Mouse (Mus musculus) liver, postnatal 0 days (tissue): ENCODE data around the gene Dnase1l1. TPM values are rescaled to one million over a fixed set of nuclear protein-coding genes. Genes with fewer than 3 reads are reported as not detected.

Source experiments
- ATAC-seq: fragments of 200-750 bp; cut with Nextera tagmentation; 2 replicates; pipeline ENCODE4 v1.8.0; 2017; ENCODE audit warnings: mild to moderate bottlenecking, moderate library complexity
- DNase-seq: peaks from one replicate; pipeline ENCODE4 v3.0.0-alpha.2; 2016
- H3K27ac ChIP-seq: fragments of 300-500 bp; sonication (generic); 2 replicates; pipeline ENCODE4 v1.5.1; 2014; ENCODE audit warnings: antibody characterized with exemption, moderate library complexity, mild to moderate bottlenecking, low read depth
- H3K27me3 ChIP-seq: fragments of 300-500 bp; sonication (generic); 2 replicates; pipeline ENCODE4 v1.6.1; 2014; ENCODE audit warnings: low read length, control low read depth, mixed read lengths; ENCODE audit not compliant: insufficient read depth
- H3K36me3 ChIP-seq: fragments of 300-500 bp; sonication (generic); replicated peaks from 2 replicates; pipeline ENCODE4 v1.6.1; 2014; ENCODE audit warnings: mild to moderate bottlenecking, control low read depth, low read length, moderate library complexity, mixed read lengths; ENCODE audit not compliant: insufficient read depth
- H3K4me1 ChIP-seq: fragments of 300-500 bp; sonication (generic); 2 replicates; pipeline ENCODE4 v1.6.1; 2014; ENCODE audit warnings: antibody characterized with exemption, mild to moderate bottlenecking, control low read depth; ENCODE audit not compliant: insufficient read depth
- H3K4me2 ChIP-seq: fragments of 300-500 bp; sonication (generic); 2 replicates; pipeline ENCODE4 v1.6.1; 2014; ENCODE audit warnings: low read depth, mild to moderate bottlenecking, low read length, moderate library complexity, mixed read lengths
- H3K4me3 ChIP-seq: fragments of 300-500 bp; sonication (generic); 2 replicates; pipeline ENCODE4 v1.5.1; 2014; ENCODE audit warnings: low read depth, low read length
- H3K9ac ChIP-seq: fragments of 300-500 bp; sonication (generic); replicated peaks from 2 replicates; pipeline ENCODE4 v1.6.1; 2014; ENCODE audit warnings: mild to moderate bottlenecking, moderate library complexity
- H3K9me3 ChIP-seq: fragments of 300-500 bp; sonication (generic); 2 replicates; pipeline ENCODE4 v1.6.1; 2016; ENCODE audit warnings: mild to moderate bottlenecking, control low read depth, low read length, mixed read lengths
- CTCF ChIP-seq: sonication (generic); IDR thresholded peaks from 2 replicates; pipeline ENCODE4 v1.5.1; 2016; ENCODE audit warnings: antibody characterized with exemption, low read depth
- EP300 ChIP-seq: IDR thresholded peaks from 2 replicates; pipeline ENCODE4 v1.6.1; 2016; ENCODE audit warnings: antibody characterized with exemption, low read depth, mild to moderate bottlenecking
- WGBS: fragments of 180-500 bp; shearing (Covaris S2); extraction: QIAGEN DNeasy Blood & Tissue Kit; methylation state at CpG from one replicate; pipeline ENCODE4 v1.1.7; 2014; ENCODE audit not compliant: insufficient replicate concordance; 5-methylcytosine and 5-hydroxymethylcytosine counted together
- microRNA-seq: library from miRNA; unstranded; fragments of <30 nt; microRNA quantifications from one replicate; pipeline ENCODE4, GENCODE M21; 2016
- polyA plus RNA-seq: library from polyadenylated mRNA; unstranded; fragments of >200 nt; fragmentation: Nextera tagmentation; extraction: Ambion mirVana; gene quantifications from 2 replicates; pipeline ENCODE4 v1.2.1, GENCODE M21; 2015

Dnase1l1 gene
- polyA plus RNA-seq, 1 experiment from 2014 or later: 10.0 TPM

- no peaks in the 10 kb centered on the region for H3K27me3 ChIP-seq
- ATAC-seq (no peak), DNase-seq (peak; percentile 22)
- H3K36me3 ChIP-seq: peaks cover 8% of the 10 kb centered on the region; the same call in 1 of the 2 replicates
- H3K4me1 ChIP-seq: peaks cover 11% of the 10 kb centered on the region
- H3K4me2 ChIP-seq: peak overlapping the region; percentile 74
- H3K9ac ChIP-seq: no peak overlapping the region
- H3K4me3 ChIP-seq: peak overlapping the region; percentile 56
- WGBS: 46% methylated on average over 3 of the region's 3 CpGs
- H3K27ac ChIP-seq: peak overlapping the region; percentile 82
- H3K9me3 ChIP-seq: no peaks in the 10 kb centered on the region
- TF ChIP-seq CTCF (no peak), EP300 (no peak)
Observed at GRCm38 (mm10) chrX:74244614-74245083, 37.5 kb downstream of the Dnase1l1 start.

GRCm38 (mm10) chrX:74243807-74244206, 38.3 kb downstream of the Dnase1l1 start:
- 29% methylated on average over 3 of the region's 3 CpGs for WGBS
- TF ChIP-seq EP300 (no peak), CTCF (no peak)
- DNase-seq (peak; percentile 60), ATAC-seq (peak; percentile 52)
- H3K27ac ChIP-seq: peak overlapping the region; percentile 82
- no peaks in the 10 kb centered on the region for H3K9me3 ChIP-seq
- peaks cover 14% of the 10 kb centered on the region; the same call in 1 of the 2 replicates for H3K36me3 ChIP-seq
- peak overlapping the region; percentile 56 for H3K4me3 ChIP-seq
- H3K4me1 ChIP-seq: peaks cover 7% of the 10 kb centered on the region
- no peak overlapping the region for H3K9ac ChIP-seq
- H3K4me2 ChIP-seq: peak overlapping the region; percentile 74
- no peaks in the 10 kb centered on the region for H3K27me3 ChIP-seq

GRCm38 (mm10) chrX:74243396-74243795, 38.7 kb downstream of the Dnase1l1 start:
- TF ChIP-seq EP300: no peak
- no peak for TF ChIP-seq CTCF
- Histone ChIP-seq H3K9me3 (no peaks in the 10 kb centered on the region), H3K9ac (no peak overlapping the region), H3K4me1 (peaks cover 7% of the 10 kb centered on the region), H3K27ac (peak overlapping the region; percentile 82), H3K4me2 (peak overlapping the region; percentile 74), H3K36me3 (peaks cover 14% of the 10 kb centered on the region; the same call in 1 of the 2 replicates), H3K27me3 (no peaks in the 10 kb centered on the region), H3K4me3 (peak overlapping the region; percentile 15; the same call in 1 of the 2 replicates)
- DNase-seq: no peak
- peak; percentile 8; the same call in 1 of the 2 replicates for ATAC-seq
- WGBS: 54% methylated on average over 2 of the region's 2 CpGs

DNA sequence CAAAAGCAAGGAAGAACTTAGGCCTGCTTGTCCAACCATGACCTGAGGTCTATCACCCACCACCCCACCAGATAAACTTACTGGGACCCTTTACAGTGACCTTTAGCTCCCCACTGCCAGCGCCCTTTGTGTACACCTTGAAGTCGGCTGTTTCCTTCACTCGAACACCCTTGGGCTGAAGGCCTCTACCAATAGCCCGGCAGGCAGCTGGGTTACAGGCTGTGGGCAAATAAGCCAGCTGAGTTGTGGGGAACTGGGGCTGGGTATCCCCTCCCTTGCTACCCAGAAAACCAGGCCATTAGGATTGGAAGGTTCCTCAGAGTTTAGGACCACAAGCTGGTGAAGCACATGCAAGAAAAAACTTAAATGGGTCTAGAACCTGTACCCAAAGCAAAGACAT, 41.8 kb downstream of the Dnase1l1 start:
- no peaks in the 10 kb centered on the region for H3K27me3 ChIP-seq
- 79% methylated on average over 4 of the region's 4 CpGs for WGBS
- H3K9me3 ChIP-seq: no peaks in the 10 kb centered on the region
- ATAC-seq (no peak), DNase-seq (no peak)
- H3K4me2 ChIP-seq: no peak overlapping the region
- TF ChIP-seq CTCF (no peak), EP300 (no peak)
- peaks cover 4% of the 10 kb centered on the region for H3K4me1 ChIP-seq
- H3K27ac ChIP-seq: no peak overlapping the region
- no peak overlapping the region for H3K4me3 ChIP-seq
- H3K36me3 ChIP-seq: peaks cover 21% of the 10 kb centered on the region
- H3K9ac ChIP-seq: no peak overlapping the region

DNA sequence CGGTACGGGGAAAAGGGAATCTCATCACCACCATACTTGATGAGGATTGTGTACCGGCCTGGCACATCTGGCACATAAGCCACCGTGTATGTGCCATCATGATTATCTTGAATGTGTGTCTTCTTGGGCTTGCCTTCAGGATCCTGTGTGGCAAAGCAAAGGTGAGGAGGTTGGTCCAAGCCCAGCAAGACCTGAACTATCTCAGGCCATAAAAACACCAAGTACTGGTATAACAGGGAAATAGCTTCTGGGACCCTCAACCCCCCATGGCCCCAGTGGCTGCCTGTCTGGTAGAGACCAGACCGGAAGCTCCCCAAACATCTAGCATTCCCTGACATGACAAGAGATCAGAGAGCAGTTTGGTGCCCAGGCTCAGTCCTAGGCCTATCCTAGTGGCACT, 48.9 kb downstream of the Dnase1l1 start:
- H3K27ac ChIP-seq: no peak overlapping the region
- no peaks in the 10 kb centered on the region for H3K9me3 ChIP-seq
- ATAC-seq: no peak
- no peak overlapping the region for H3K4me3 ChIP-seq
- H3K36me3 ChIP-seq: peaks cover 8% of the 10 kb centered on the region
- 90% methylated on average over 5 of the region's 5 CpGs for WGBS
- no peak for DNase-seq
- no peak for TF ChIP-seq CTCF
- no peak for TF ChIP-seq EP300
- H3K9ac ChIP-seq: no peak overlapping the region
- no peak overlapping the region for H3K4me2 ChIP-seq
- H3K27me3 ChIP-seq: no peaks in the 10 kb centered on the region
- no peaks in the 10 kb centered on the region for H3K4me1 ChIP-seq

GRCm38 (mm10) chrX:74230038-74230437, 52.1 kb downstream of the Dnase1l1 start:
- Histone ChIP-seq H3K36me3 (peaks cover 3% of the 10 kb centered on the region), H3K9ac (no peak overlapping the region), H3K27ac (no peak overlapping the region), H3K4me1 (no peaks in the 10 kb centered on the region), H3K9me3 (no peaks in the 10 kb centered on the region), H3K4me2 (no peak overlapping the region), H3K27me3 (no peaks in the 10 kb centered on the region), H3K4me3 (no peak overlapping the region)
- TF ChIP-seq EP300 (no peak), CTCF (no peak)
- DNase-seq (no peak), ATAC-seq (no peak)
- WGBS: 68% methylated on average over 1 of the region's 1 CpGs

Small RNA genes lying within 50 kb of the gene (microRNA-seq; reads per million reads assigned to microRNA genes)
- gene Mir7091 (not detected), gene Mir7092 (3.2 reads per million)

Other genes starting within 250 kb of the Dnase1l1 start
- gene Opn1mw, start 154.9 kb downstream of the Dnase1l1 start, polyA plus RNA-seq: not detected in 2 replicates
- 4.7 and 5.4 TPM in 2 replicates for gene Mecp2, start 147.0 kb downstream of the Dnase1l1 start, polyA plus RNA-seq
- not detected in 2 replicates for gene Tex28, start 114.5 kb downstream of the Dnase1l1 start, polyA plus RNA-seq
- not detected in 2 replicates for gene Tktl1, start 105.1 kb downstream of the Dnase1l1 start, polyA plus RNA-seq
- 30.2 and 34.1 TPM in 2 replicates for gene Flna, start 32.5 kb downstream of the Dnase1l1 start, polyA plus RNA-seq
- gene Emd, start 27.6 kb downstream of the Dnase1l1 start, polyA plus RNA-seq: 6.8 and 7.4 TPM in 2 replicates
- 438 and 471 TPM in 2 replicates for gene Rpl10, start 11.5 kb downstream of the Dnase1l1 start, polyA plus RNA-seq
- gene Taz, start 425 bp downstream of the Dnase1l1 start, polyA plus RNA-seq: 30.4 and 31.2 TPM in 2 replicates
- 58.4 and 62.6 TPM in 2 replicates for gene Atp6ap1, start 14.8 kb upstream of the Dnase1l1 start, polyA plus RNA-seq
- 27.6 and 35.8 TPM in 2 replicates for gene Gdi1, start 22.7 kb upstream of the Dnase1l1 start, polyA plus RNA-seq
- gene Fam50a, start 30.7 kb upstream of the Dnase1l1 start, polyA plus RNA-seq: 20.1 and 21.9 TPM in 2 replicates
- gene Plxna3, start 46.7 kb upstream of the Dnase1l1 start, polyA plus RNA-seq: 0.25 and 0.37 TPM in 2 replicates
- 46.6 and 48.3 TPM in 2 replicates for gene Lage3, start 71.3 kb upstream of the Dnase1l1 start, polyA plus RNA-seq
- gene Ubl4a, start 90.9 kb upstream of the Dnase1l1 start, polyA plus RNA-seq: 38.3 TPM in 2 replicates
- gene Slc10a3, start 91.0 kb upstream of the Dnase1l1 start, polyA plus RNA-seq: 7.7 and 7.8 TPM in 2 replicates
- 9.7 and 11.1 TPM in 2 replicates for gene Fam3a, start 110.9 kb upstream of the Dnase1l1 start, polyA plus RNA-seq
- gene Ikbkg, start 111.0 kb upstream of the Dnase1l1 start, polyA plus RNA-seq: 11.7 and 12.9 TPM in 2 replicates
- 21.9 and 24.3 TPM in 2 replicates for gene G6pdx, start 146.9 kb upstream of the Dnase1l1 start, polyA plus RNA-seq
- gene Gm6880, start 199.1 kb upstream of the Dnase1l1 start, polyA plus RNA-seq: not detected in 2 replicates